Mouse (Mus musculus): ENCODE measurements around the gene Med26. TPM values are rescaled to one million over a fixed set of nuclear protein-coding genes. Genes with fewer than 3 reads are reported as not detected.

Med26 gene
- 21.0 TPM for total RNA-seq (2023)

DNA sequence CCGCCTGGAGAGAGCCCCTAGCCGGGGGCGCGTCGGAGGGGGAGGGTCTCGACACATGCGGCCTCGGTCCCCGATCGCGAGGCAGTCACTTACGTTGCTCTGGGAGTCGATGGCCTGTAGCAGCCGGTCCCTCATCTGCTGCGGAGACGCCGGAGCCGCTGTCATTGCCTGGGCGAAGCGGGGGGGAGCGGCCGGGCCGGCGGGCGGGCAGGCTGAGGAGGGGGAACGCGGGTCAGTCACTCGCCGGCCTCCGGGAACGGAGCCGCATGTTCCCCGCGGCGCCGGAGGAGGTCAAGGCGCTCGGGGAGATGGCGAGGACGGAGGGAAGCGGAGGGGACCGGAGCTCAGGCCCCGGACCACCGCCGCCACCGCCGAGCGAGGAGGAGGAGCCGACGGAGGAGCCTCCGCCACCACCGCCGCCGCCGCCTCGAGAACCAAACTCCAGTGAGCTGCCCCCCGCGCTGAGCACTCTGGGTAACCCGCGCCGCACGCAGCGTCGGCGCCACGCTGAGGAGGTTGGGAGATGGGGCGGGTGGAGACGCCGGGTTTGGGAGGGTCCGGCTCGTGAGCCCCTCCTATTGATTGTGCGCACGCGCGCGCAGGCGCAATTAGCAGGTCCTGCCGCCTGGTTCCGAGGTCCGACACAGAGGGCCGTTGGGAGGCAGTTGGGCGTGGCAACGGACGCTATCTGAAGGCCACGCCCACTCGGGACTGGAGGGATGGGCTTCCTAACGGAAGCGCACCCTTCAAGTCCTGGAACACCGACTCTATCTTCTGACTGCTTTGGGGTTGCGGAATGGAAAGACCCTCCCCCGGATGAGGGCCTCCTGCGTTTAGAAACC lies at the start of gene Med26:
Gene Med26, minus strand, starts transcription at position 469 of the 842 bp plus-strand sequence.

GRCm38 (mm10) chr8:72571611-72572473 lies 23.8 kb upstream of the Med26 start, which contains the start of gene Tmem38a:
Tmem38a (plus strand) TSS chr8:72572055.

GRCm38 (mm10) chr8:72570633-72571610 lies 22.9 kb upstream of the Med26 start, which contains the start of gene Smim7:
Smim7 (minus strand) TSS chr8:72571088.

GRCm38 (mm10) chr8:72491680-72492621 lies 56.1 kb downstream of the Med26 start, which contains the start of gene Slc35e1:
Slc35e1 (minus strand) TSS chr8:72492614.

DNA sequence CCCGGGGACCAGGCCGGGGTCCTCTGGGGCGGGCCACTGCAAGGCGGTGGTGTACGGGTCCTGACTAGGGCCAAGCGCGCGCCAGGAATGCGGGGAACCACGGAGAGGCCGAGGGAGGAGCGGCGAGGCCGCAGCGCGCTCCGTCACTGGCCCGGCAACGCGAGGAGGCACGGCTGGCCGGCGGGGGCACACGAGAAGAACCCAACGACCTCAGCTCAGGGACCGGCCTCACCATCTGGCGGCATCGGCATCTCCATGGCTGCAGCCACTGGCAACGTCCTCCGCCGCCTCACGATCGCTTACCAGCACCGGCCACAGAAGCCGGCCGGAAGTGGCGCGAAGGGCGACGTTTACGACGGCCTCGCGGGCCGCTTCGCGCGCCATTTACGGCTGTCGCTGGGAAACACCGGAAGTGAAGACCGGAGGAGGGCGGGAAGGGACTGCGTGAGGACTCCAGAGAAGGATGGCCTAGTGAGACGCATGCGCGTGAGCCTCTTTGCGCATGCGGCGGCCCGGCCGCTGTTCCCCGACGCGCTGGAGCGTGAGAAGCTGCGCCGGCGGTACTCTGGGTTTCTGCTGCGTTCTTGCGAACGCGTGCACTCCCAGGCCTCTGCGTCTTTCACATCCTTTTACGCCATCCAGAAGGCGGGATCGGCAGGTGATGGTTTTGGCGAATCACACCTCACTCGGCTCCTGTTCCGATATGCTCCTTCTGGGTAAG lies 73.1 kb downstream of the Med26 start, which contains the start of gene Cherp:
Gene Cherp, minus strand, starts transcription at position 401 of the 721 bp plus-strand sequence.

Other genes with a start within 250 kb of the Med26 start
- 16.9 TPM for gene Gm10282, start 243.0 kb downstream of the Med26 start, total RNA-seq (2023)
- 2,143 TPM for gene Klf2, start 229.2 kb downstream of the Med26 start, total RNA-seq (2023)
- gene Eps15l1, start 126.8 kb downstream of the Med26 start, total RNA-seq (2023): 107 TPM
- not detected for gene Calr3, start 104.4 kb downstream of the Med26 start, total RNA-seq (2023)
- 4.3 TPM for gene 1700030K09Rik, start 104.4 kb downstream of the Med26 start, total RNA-seq (2023)
- 109 TPM for gene Cherp, start 73.0 kb downstream of the Med26 start, total RNA-seq (2023)
- 61.5 TPM for gene Slc35e1, start 55.7 kb downstream of the Med26 start, total RNA-seq (2023)
- gene Smim7, start 22.8 kb upstream of the Med26 start, total RNA-seq (2023): 121 TPM
- 3.2 TPM for gene Tmem38a, start 23.8 kb upstream of the Med26 start, total RNA-seq (2023)
- gene Nwd1, start 98.4 kb upstream of the Med26 start, total RNA-seq (2023): 0.09 TPM
- 136 TPM for gene Sin3b, start 175.0 kb upstream of the Med26 start, total RNA-seq (2023)
- 5.0 TPM for gene F2rl3, start 213.6 kb upstream of the Med26 start, total RNA-seq (2023)

Data from CD4-positive naive resting alpha-beta T cell, adult 57 days (primary cell).